Mouse (Mus musculus) spleen, adult 2 months (tissue): ENCODE data around the gene BC051019.

Source experiments
- CTCF ChIP-seq: fragments of 200-500 bp; IDR thresholded peaks from 2 replicates; pipeline ENCODE4 v1.5.1; 2011; ENCODE audit warnings: mild to moderate bottlenecking, inconsistent platforms; ENCODE audit not compliant: insufficient read depth, insufficient read length, insufficient replicate concordance; ENCODE audit errors: extremely low read depth
- POLR2A ChIP-seq: fragments of 200-500 bp; IDR thresholded peaks from 2 replicates; pipeline ENCODE4 v1.6.1; 2011; ENCODE audit warnings: low read depth, low read length, inconsistent platforms

GRCm38 (mm10) chr7:109734806-109735205, 11.2 kb upstream of the BC051019 start:
- TF ChIP-seq CTCF (no peak), POLR2A (no peak)
